Mouse (Mus musculus) cerebellum, adult 2 months (tissue): Measurements from ENCODE around the gene Uvrag.

Source experiments
- CTCF ChIP-seq: fragments of 200-500 bp; IDR thresholded peaks from 2 replicates; pipeline ENCODE4 v1.5.1; 2011; ENCODE audit warnings: low read depth, mild to moderate bottlenecking, control low read depth, low read length, moderate library complexity, borderline replicate concordance; ENCODE audit not compliant: insufficient read depth
- POLR2A ChIP-seq: fragments of 200-500 bp; IDR thresholded peaks from 2 replicates; pipeline ENCODE4 v1.6.1; 2011; ENCODE audit warnings: low read length, control low read depth, borderline replicate concordance; ENCODE audit not compliant: insufficient read depth

- TF ChIP-seq CTCF (no peak), POLR2A (no peak)
These were observed 18.0 kb upstream of the Uvrag start for GRCm38 (mm10) chr7:99158904-99159303.
